Mouse (Mus musculus) liver, embryonic 11.5 days (tissue): Measurements from ENCODE around the gene Prop1. TPM values are rescaled to one million over a fixed set of nuclear protein-coding genes. Genes with fewer than 3 reads are reported as not detected.

Source experiments
- ATAC-seq: fragments of 200-750 bp; cut with Nextera tagmentation; replicated peaks from 2 replicates; pipeline ENCODE4 v1.8.0; 2017; ENCODE audit warnings: moderate number of reproducible peaks, mild to moderate bottlenecking, moderate TSS enrichment, moderate library complexity; ENCODE audit not compliant: low FRiP score
- DNase-seq: peaks from one replicate; pipeline ENCODE4 v3.0.0-alpha.2; 2017; ENCODE audit warnings: low spot score
- H3K27ac ChIP-seq: fragments of 300-500 bp; sonication (generic); 2 replicates; pipeline ENCODE4 v1.5.1; 2014; ENCODE audit warnings: mild to moderate bottlenecking, low read depth, low read length, control low read depth
- H3K27me3 ChIP-seq: fragments of 300-500 bp; sonication (generic); replicated peaks from 2 replicates; pipeline ENCODE4 v1.6.1; 2014; ENCODE audit warnings: low read length, mixed read lengths; ENCODE audit not compliant: control insufficient read depth, insufficient read depth
- H3K36me3 ChIP-seq: fragments of 300-500 bp; sonication (generic); 2 replicates; pipeline ENCODE4 v1.6.1; 2014; ENCODE audit warnings: mild to moderate bottlenecking, low read length, moderate library complexity, mixed read lengths; ENCODE audit not compliant: control insufficient read depth, insufficient read depth
- H3K4me1 ChIP-seq: fragments of 300-500 bp; sonication (generic); replicated peaks from 2 replicates; pipeline ENCODE4 v1.6.1; 2014; ENCODE audit warnings: low read length, mixed read lengths; ENCODE audit not compliant: control insufficient read depth, insufficient read depth
- H3K4me2 ChIP-seq: fragments of 300-500 bp; sonication (generic); 2 replicates; pipeline ENCODE4 v1.6.1; 2014; ENCODE audit warnings: mild to moderate bottlenecking, control low read depth, moderate library complexity
- H3K4me3 ChIP-seq: fragments of 300-500 bp; sonication (generic); 2 replicates; pipeline ENCODE4 v1.5.1; 2014; ENCODE audit warnings: low read depth, low read length, control low read depth
- H3K9ac ChIP-seq: fragments of 300-500 bp; sonication (generic); 2 replicates; pipeline ENCODE4 v1.6.1; 2014; ENCODE audit warnings: low read depth, low read length, control low read depth
- H3K9me3 ChIP-seq: fragments of 300-500 bp; sonication (generic); 2 replicates; pipeline ENCODE4 v1.6.1; 2016; ENCODE audit warnings: low read length, inconsistent platforms, mixed read lengths; ENCODE audit not compliant: control insufficient read depth
- WGBS: fragments of 180-500 bp; shearing (Covaris S2); extraction: QIAGEN DNeasy Blood & Tissue Kit; methylation state at CpG from one replicate; pipeline ENCODE4 v1.1.7; 2014; 5-methylcytosine and 5-hydroxymethylcytosine counted together
- polyA plus RNA-seq: library from polyadenylated mRNA; unstranded; fragments of >200 nt; fragmentation: Nextera tagmentation; extraction: Ambion mirVana; gene quantifications from 2 replicates; pipeline ENCODE4 v1.2.1, GENCODE M21; 2014

Prop1 gene
- polyA plus RNA-seq, 1 experiment from 2014 or later, result not detected

- DNase-seq (no peak), ATAC-seq (no peak)
- Histone ChIP-seq H3K4me3 (no peak overlapping the region), H3K4me1 (no peaks in the 10 kb centered on the region), H3K27me3 (no peaks in the 10 kb centered on the region), H3K4me2 (no peak overlapping the region), H3K9ac (no peak overlapping the region), H3K36me3 (peaks cover 26% of the 10 kb centered on the region), H3K27ac (no peak overlapping the region), H3K9me3 (no peaks in the 10 kb centered on the region)
- WGBS, result 68% methylated on average over 1 of the region's 1 CpGs
Observed at GRCm38 (mm10) chr11:50913301-50913700, 40.3 kb downstream of the Prop1 start.

- H3K27ac ChIP-seq, result no peak overlapping the region
- H3K4me2 ChIP-seq, result no peak overlapping the region
- H3K27me3 ChIP-seq, result no peaks in the 10 kb centered on the region
- no peak for ATAC-seq
- H3K4me3 ChIP-seq, result no peak overlapping the region
- no peak for DNase-seq
- peaks cover 62% of the 10 kb centered on the region for H3K36me3 ChIP-seq
- H3K9me3 ChIP-seq, result peaks cover 13% of the 10 kb centered on the region; the same call in 1 of the 2 replicates
- no peaks in the 10 kb centered on the region for H3K4me1 ChIP-seq
- WGBS, result 90% methylated on average over 5 of the region's 5 CpGs
- H3K9ac ChIP-seq, result no peak overlapping the region
Observed at GRCm38 (mm10) chr11:50908136-50908535, 45.4 kb downstream of the Prop1 start.

Other genes with a start within 250 kb of the Prop1 start
- gene Zfp354c, start 126.0 kb downstream of the Prop1 start, polyA plus RNA-seq, result 9.8 and 11.2 TPM in 2 replicates
- gene Zfp879, start 112.2 kb downstream of the Prop1 start, polyA plus RNA-seq, result 0.09 and 0.36 TPM in 2 replicates
- 0.12 TPM in 1 of 2 replicates, not detected in the other for gene Grm6, start 103.1 kb downstream of the Prop1 start, polyA plus RNA-seq
- 2.8 and 4.0 TPM in 2 replicates for gene Zfp454, start 66.1 kb downstream of the Prop1 start, polyA plus RNA-seq
- 10.0 and 10.6 TPM in 2 replicates for gene Zfp2, start 37.6 kb downstream of the Prop1 start, polyA plus RNA-seq
- gene Zfp354b, start 22.1 kb downstream of the Prop1 start, polyA plus RNA-seq, result 0.47 and 0.51 TPM in 2 replicates
- not detected in 2 replicates for gene 4933414I15Rik, start 10.0 kb downstream of the Prop1 start, polyA plus RNA-seq
- gene Olfr1378, start 12.8 kb upstream of the Prop1 start, polyA plus RNA-seq, result not detected in 2 replicates
- gene Olfr1377, start 28.2 kb upstream of the Prop1 start, polyA plus RNA-seq, result not detected in 2 replicates
- not detected in 2 replicates for gene Olfr51, start 49.8 kb upstream of the Prop1 start, polyA plus RNA-seq
- not detected in 2 replicates for gene Olfr54, start 60.5 kb upstream of the Prop1 start, polyA plus RNA-seq
- gene Olfr1375, start 94.3 kb upstream of the Prop1 start, polyA plus RNA-seq, result not detected in 2 replicates
- gene Zfp354a, start 105.5 kb upstream of the Prop1 start, polyA plus RNA-seq, result 4.1 and 4.5 TPM in 2 replicates